In genomic region chr8:115414061-115414473, GRCm38 (mm10) we compare ENCODE assay signal across 8 mouse cellular contexts.
A peak's percentile ranks its signal among the peaks of the same experiment; 100 is the strongest.
DNase-seq lines count a peak whose midpoint lies in the region; ATAC-seq and TF ChIP-seq lines count a peak whose summit lies in the region.

No protein-coding gene starts in this region.

- in situ Hi-C loops in Patski (cut with MboI; ENCODE audit: low pct_unique_long_range_greater_than_20kb): no loop called here

- H3K36me3 ChIP-seq in kidney, embryonic 15.5 days: no peaks in the 10 kb centered on the region
- no peaks in the 10 kb centered on the region for H3K36me3 ChIP-seq in kidney, adult 2 months (ENCODE audit: control insufficient read depth, insufficient read depth, low read length)
- H3K36me3 ChIP-seq in forebrain, embryonic 13.5 days (ENCODE audit: poor library complexity, severe bottlenecking): no peaks in the 10 kb centered on the region
- H3K36me3 ChIP-seq in intestine, embryonic 15.5 days: no peaks in the 10 kb centered on the region

- no peak overlapping the region for H3K9ac ChIP-seq in kidney, embryonic 15.5 days
- no peak overlapping the region for H3K9ac ChIP-seq in forebrain, embryonic 13.5 days
- H3K9ac ChIP-seq in intestine, embryonic 15.5 days: no peak overlapping the region

- peak overlapping the region; percentile 46 for H3K27ac ChIP-seq in kidney, embryonic 15.5 days
- no peak overlapping the region for H3K27ac ChIP-seq in kidney, adult 2 months (ENCODE audit: insufficient read depth, low read depth, low read length)
- no peak overlapping the region for H3K27ac ChIP-seq in forebrain, embryonic 13.5 days
- no peak overlapping the region for H3K27ac ChIP-seq in intestine, embryonic 15.5 days

- no peak for DNase-seq in kidney, adult 2 months
- peak; percentile 39 for DNase-seq in Patski (ENCODE audit: low read depth, low spot score)
- DNase-seq in lung, postnatal 25 days (ENCODE audit: low spot score): peak; percentile 39
- peak; percentile 44 for DNase-seq in spleen, adult 12 weeks (ENCODE audit: low spot score)
- DNase-seq in cerebellum, postnatal 25 days: no peak

- no peak for TF ChIP-seq POLR2A in kidney, adult 2 months (IDR thresholded peaks at IDR 0.05; ENCODE audit: low read depth, low read length)

- H3K4me3 ChIP-seq in kidney, embryonic 15.5 days (replicated peaks): no peak overlapping the region
- no peak overlapping the region for H3K4me3 ChIP-seq in kidney, adult 2 months (ENCODE audit: insufficient read depth, low read depth, low read length)
- H3K4me3 ChIP-seq in forebrain, embryonic 13.5 days: no peak overlapping the region
- H3K4me3 ChIP-seq in intestine, embryonic 15.5 days (replicated peaks): no peak overlapping the region

- H3K4me2 ChIP-seq in kidney, embryonic 15.5 days: peak overlapping the region; percentile 17; the same call in 1 of the 2 replicates
- peak overlapping the region; percentile 11; the same call in 1 of the 2 replicates for H3K4me2 ChIP-seq in forebrain, embryonic 13.5 days
- H3K4me2 ChIP-seq in intestine, embryonic 15.5 days (replicated peaks): no peak overlapping the region

- H3K9me3 ChIP-seq in kidney, embryonic 15.5 days (replicated peaks): no peaks in the 10 kb centered on the region
- H3K9me3 ChIP-seq in forebrain, embryonic 13.5 days (replicated peaks): no peaks in the 10 kb centered on the region
- H3K9me3 ChIP-seq in intestine, embryonic 15.5 days: no peaks in the 10 kb centered on the region

- no peak for TF ChIP-seq CTCF in kidney, adult 2 months (conservative IDR thresholded peaks at IDR 0.05; ENCODE audit: insufficient read depth, insufficient read length, low read depth, low read length)
- TF ChIP-seq CTCF in Patski (IDR thresholded peaks at IDR 0.05): no peak

- WGBS in kidney, embryonic 15.5 days: 14% methylated on average over 7 of the region's 7 CpGs
- WGBS in kidney, adult 2 months: 20% methylated on average over 7 of the region's 7 CpGs
- 7% methylated on average over 7 of the region's 7 CpGs for WGBS in forebrain, embryonic 13.5 days
- WGBS in intestine, embryonic 15.5 days: 19% methylated on average over 7 of the region's 7 CpGs

- POLR2A ChIA-PET in Patski (lab: Charles Lee): no interaction called here

- peaks cover 10% of the 10 kb centered on the region for H3K4me1 ChIP-seq in kidney, embryonic 15.5 days
- no peaks in the 10 kb centered on the region for H3K4me1 ChIP-seq in kidney, adult 2 months (ENCODE audit: control insufficient read depth, insufficient read depth, low read length)
- H3K4me1 ChIP-seq in forebrain, embryonic 13.5 days: peaks cover 12% of the 10 kb centered on the region
- 0 out of 2 replicates have a peak, but pooled peaks cover 5% of the 10 kb centered on the region for H3K4me1 ChIP-seq in intestine, embryonic 15.5 days (replicated peaks)

- CTCF ChIA-PET in Patski (lab: Charles Lee): interaction anchor here (1.1 to 2.0 kb wide), 3 partner anchors 8 to 15 kb away, joined by 3 to 4 read pairs (median 4); no protein-coding TSS in a partner anchor

- 0 out of 2 replicates have a peak, but pooled peaks cover 3% of the 10 kb centered on the region for H3K27me3 ChIP-seq in kidney, embryonic 15.5 days
- no peaks in the 10 kb centered on the region for H3K27me3 ChIP-seq in kidney, adult 2 months (replicated peaks; ENCODE audit: control insufficient read depth, insufficient read depth, low read length)
- H3K27me3 ChIP-seq in Patski: no peaks in the 10 kb centered on the region
- H3K27me3 ChIP-seq in forebrain, embryonic 13.5 days: 0 out of 2 replicates have a peak, but pooled peaks cover 4% of the 10 kb centered on the region
- no peaks in the 10 kb centered on the region for H3K27me3 ChIP-seq in intestine, embryonic 15.5 days (replicated peaks)

- ATAC-seq in kidney, embryonic 15.5 days (replicated peaks; ENCODE audit: low FRiP score): peak; percentile 91
- ATAC-seq in Patski: peak; percentile 90
- ATAC-seq in forebrain, embryonic 13.5 days: peak; percentile 68; the same call in 1 of the 2 replicates
- ATAC-seq in intestine, embryonic 15.5 days: peak; percentile 86

Comparison
In these comparisons a context has a peak if more than half of its experiments do, and no peak if none do; other contexts are left out.
1. DNase-seq: peak in Patski (single experiment), lung, postnatal 25 days (single experiment) and spleen, adult 12 weeks (single experiment); none in kidney, adult 2 months (single experiment) and cerebellum, postnatal 25 days (0 of 2).
2. Peak in every context shown above with its lines, with median percentiles within 50 percentile points of each other: ATAC-seq.